8 mouse cellular contexts compared by ENCODE assay signal in the genomic region with DNA sequence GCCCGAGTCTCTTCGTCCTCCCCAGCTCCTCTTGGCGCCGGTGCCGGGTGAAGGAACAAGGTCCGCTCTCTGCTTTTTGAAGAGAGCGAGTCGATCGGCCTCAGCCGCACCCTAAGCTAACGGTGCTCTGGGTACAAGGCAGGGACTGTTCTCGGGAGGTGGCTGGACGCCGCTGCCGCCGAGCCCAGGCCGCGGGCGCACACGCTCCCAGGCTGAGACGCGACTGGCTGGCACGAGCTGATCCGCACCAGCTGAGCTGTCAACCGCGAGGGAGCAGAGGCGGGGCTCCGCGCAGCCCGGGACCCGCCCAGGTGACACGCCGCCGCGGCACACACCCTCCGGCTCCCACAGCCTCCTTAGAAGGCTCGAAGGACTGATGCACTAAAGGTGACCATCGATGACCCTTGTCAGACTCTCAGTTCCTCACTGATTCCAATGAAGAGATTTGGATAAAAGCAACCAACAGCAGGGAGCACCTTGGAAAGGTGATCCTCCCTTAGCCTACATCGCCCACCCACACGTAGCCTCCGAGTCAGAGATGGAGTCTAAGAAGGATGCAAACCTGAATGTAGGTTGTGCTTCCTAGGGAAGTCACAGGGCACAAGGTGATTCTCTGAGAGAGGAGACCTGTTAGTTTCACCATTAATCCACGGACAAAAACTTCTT. TPM values are rescaled to one million over a fixed set of nuclear protein-coding genes. Genes with fewer than 3 reads are reported as not detected.
DNase-seq lines count a peak whose midpoint lies in the region; ATAC-seq and TF ChIP-seq lines count a peak whose summit lies in the region.

No protein-coding gene starts in this region.

- peak; percentile 41; the same call in 1 of the 2 replicates for TF ChIP-seq POLR2A in brain, embryonic 14.5 days (IDR thresholded peaks at IDR 0.05; ENCODE audit: borderline replicate concordance, extremely low read depth, insufficient read depth, insufficient read length, poor library complexity, severe bottlenecking)
- TF ChIP-seq POLR2A in liver, adult 2 months (IDR thresholded peaks at IDR 0.05; ENCODE audit: extremely low read depth, insufficient read depth, low read length), result peak; percentile 85

- peak overlapping the region; percentile 85 for H3K4me2 ChIP-seq in heart, embryonic 11.5 days
- peak overlapping the region; percentile 93 for H3K4me2 ChIP-seq in kidney, embryonic 14.5 days (replicated peaks; ENCODE audit: low read depth, low read length)

- H3K9ac ChIP-seq in heart, embryonic 11.5 days (ENCODE audit: low read depth, low read length), result peak overlapping the region; percentile 82
- H3K9ac ChIP-seq in kidney, embryonic 14.5 days (ENCODE audit: low read depth, low read length), result peak overlapping the region; percentile 56
- peak overlapping the region; percentile 82 for H3K9ac ChIP-seq in liver, adult 2 months (ENCODE audit: low read depth, low read length)

- no peaks in the 10 kb centered on the region for H3K79me3 ChIP-seq in C2C12 (ENCODE audit: low read depth)

- H3K36me3 ChIP-seq in C2C12 (ENCODE audit: control insufficient read depth, insufficient read depth), result no peaks in the 10 kb centered on the region
- no peaks in the 10 kb centered on the region for H3K36me3 ChIP-seq in erythroblast, embryonic 14.5 days (ENCODE audit: control insufficient read depth)
- H3K36me3 ChIP-seq in heart, embryonic 11.5 days (ENCODE audit: control insufficient read depth, insufficient read depth, low read length), result no peaks in the 10 kb centered on the region
- H3K36me3 ChIP-seq in kidney, embryonic 14.5 days (ENCODE audit: control insufficient read depth, insufficient read depth, low read length), result no peaks in the 10 kb centered on the region
- H3K36me3 ChIP-seq in liver, adult 2 months (ENCODE audit: control insufficient read depth, insufficient read depth, low read length), result no peaks in the 10 kb centered on the region
- H3K36me3 ChIP-seq in splenic B cell, adult 2 months (ENCODE audit: control insufficient read depth, insufficient read depth, low read length, poor library complexity, severe bottlenecking), result no peaks in the 10 kb centered on the region

- H3K9me3 ChIP-seq in erythroblast, embryonic 14.5 days (ENCODE audit: control insufficient read depth, low read length), result no peaks in the 10 kb centered on the region
- H3K9me3 ChIP-seq in heart, embryonic 11.5 days (replicated peaks; ENCODE audit: control insufficient read depth, low read length), result no peaks in the 10 kb centered on the region
- no peaks in the 10 kb centered on the region for H3K9me3 ChIP-seq in kidney, embryonic 14.5 days (ENCODE audit: control insufficient read depth, low read length)

- ATAC-seq in heart, embryonic 11.5 days (replicated peaks; ENCODE audit: insufficient number of reproducible peaks, low FRiP score, low TSS enrichment), result peak; percentile 85
- peak; percentile 85 for ATAC-seq in kidney, embryonic 14.5 days (ENCODE audit: low FRiP score, low TSS enrichment)
- 0 out of 2 replicates have a peak, but pooled peaks have one; percentile 50 for ATAC-seq in monocyte, adult 5-6 weeks (replicated peaks; ENCODE audit: insufficient number of reproducible peaks, low FRiP score, low TSS enrichment, poor library complexity, severe bottlenecking)

- peak overlapping the region; percentile 71 for H3ac ChIP-seq in C2C12 (ENCODE audit: control insufficient read depth, insufficient read length, low read depth)

- DNase-seq in brain, embryonic 14.5 days (ENCODE audit: low read depth), result peak; percentile 82
- DNase-seq in liver, adult 2 months (ENCODE audit: extremely low read depth, low read depth, low spot score), result peak; percentile 86
- DNase-seq in splenic B cell, adult 2 months (ENCODE audit: low read depth, low spot score), result peak; percentile 57

- no peaks in the 10 kb centered on the region for H3K27me3 ChIP-seq in C2C12 (ENCODE audit: control insufficient read depth, insufficient read depth, insufficient read length)
- peaks cover 28% of the 10 kb centered on the region for H3K27me3 ChIP-seq in erythroblast, embryonic 14.5 days (ENCODE audit: control insufficient read depth)
- no peaks in the 10 kb centered on the region for H3K27me3 ChIP-seq in heart, embryonic 11.5 days (ENCODE audit: control insufficient read depth, insufficient read depth, low read length)
- peaks cover 21% of the 10 kb centered on the region for H3K27me3 ChIP-seq in kidney, embryonic 14.5 days (ENCODE audit: control insufficient read depth, insufficient read depth, low read length)
- no peaks in the 10 kb centered on the region for H3K27me3 ChIP-seq in liver, adult 2 months (ENCODE audit: control insufficient read depth, insufficient read depth, low read length)
- H3K27me3 ChIP-seq in splenic B cell, adult 2 months (ENCODE audit: control insufficient read depth, insufficient read depth, low read length, poor library complexity, severe bottlenecking), result no peaks in the 10 kb centered on the region

- 2% methylated on average over 42 of the region's 42 CpGs for WGBS in heart, embryonic 11.5 days (ENCODE audit: insufficient replicate concordance)
- 3% methylated on average over 42 of the region's 42 CpGs for WGBS in kidney, embryonic 14.5 days
- 3% methylated on average over 42 of the region's 42 CpGs for WGBS in liver, adult 2 months

- H3K4me3 ChIP-seq in C2C12 (ENCODE audit: insufficient read depth, poor library complexity, severe bottlenecking), result peak overlapping the region; percentile 34
- peak overlapping the region; percentile 52 for H3K4me3 ChIP-seq in erythroblast, embryonic 14.5 days (replicated peaks)
- H3K4me3 ChIP-seq in heart, embryonic 11.5 days (ENCODE audit: low read depth, low read length), result peak overlapping the region; percentile 78
- peak overlapping the region; percentile 49 for H3K4me3 ChIP-seq in kidney, embryonic 14.5 days (ENCODE audit: low read length)
- H3K4me3 ChIP-seq in liver, adult 2 months (ENCODE audit: insufficient read depth, low read depth, low read length), result peak overlapping the region; percentile 68

- TF ChIP-seq CTCF in C2C12 (IDR thresholded peaks at IDR 0.05; ENCODE audit: control insufficient read depth, insufficient read depth, insufficient read length), result no peak
- no peak for TF ChIP-seq CTCF in brain, embryonic 14.5 days (IDR thresholded peaks at IDR 0.05; ENCODE audit: borderline replicate concordance, extremely low read depth, insufficient read depth, insufficient read length)
- TF ChIP-seq CTCF in liver, adult 2 months (IDR thresholded peaks at IDR 0.05; ENCODE audit: low read depth, low read length), result no peak

- H3K4me1 ChIP-seq in erythroblast, embryonic 14.5 days (ENCODE audit: control insufficient read depth), result peaks cover 7% of the 10 kb centered on the region
- peaks cover 10% of the 10 kb centered on the region for H3K4me1 ChIP-seq in heart, embryonic 11.5 days (ENCODE audit: control insufficient read depth, insufficient read depth, low read length)
- 0 out of 2 replicates have a peak, but pooled peaks cover 6% of the 10 kb centered on the region for H3K4me1 ChIP-seq in kidney, embryonic 14.5 days (ENCODE audit: control insufficient read depth, insufficient read depth, low read length)
- peaks cover 9% of the 10 kb centered on the region for H3K4me1 ChIP-seq in liver, adult 2 months (ENCODE audit: control insufficient read depth, insufficient read depth, low read length)

- H3K27ac ChIP-seq in heart, embryonic 11.5 days (ENCODE audit: low read depth, low read length), result peak overlapping the region; percentile 88
- H3K27ac ChIP-seq in kidney, embryonic 14.5 days (ENCODE audit: low read depth, low read length), result no peak overlapping the region
- peak overlapping the region; percentile 70 for H3K27ac ChIP-seq in liver, adult 2 months (replicated peaks; ENCODE audit: insufficient read depth, low read depth, low read length)

- H3K79me2 ChIP-seq in C2C12 (ENCODE audit: control insufficient read depth, insufficient read depth), result no peaks in the 10 kb centered on the region
- H3K79me2 ChIP-seq in liver, adult 2 months (ENCODE audit: control insufficient read depth, insufficient read depth, low read length), result peaks cover 16% of the 10 kb centered on the region

TF ChIP-seq in C2C12, 6 proteins besides CTCF, POLR2A, EP300 and RAD21:
- TF ChIP-seq MAX (IDR thresholded peaks at IDR 0.05) (peak; percentile 63), CEBPB (IDR thresholded peaks at IDR 0.05; ENCODE audit: low read depth) (no peak)

RNA-seq across cellular contexts. Expression of gene Pde4dip, which starts 20.4 kb away (rescaled TPM):
- polyA plus RNA-seq in C2C12 (2012; fragmentation: generic; extraction: Trizol), result 26.4 TPM
- 44.3 and 69.0 TPM in 2 replicates for polyA plus RNA-seq in brain, embryonic 14.5 days (2012; rRNA removed)
- 0.01 TPM in 1 of 2 replicates, not detected in the other for polyA plus RNA-seq in erythroblast, embryonic 14.5 days (2012)
- polyA plus RNA-seq in heart, embryonic 11.5 days (2014; fragmentation: Nextera tagmentation; extraction: Ambion mirVana), result 69.8 and 76.7 TPM in 2 replicates
- polyA plus RNA-seq in kidney, embryonic 14.5 days (2014; fragmentation: Nextera tagmentation; extraction: Ambion mirVana), result 10.7 and 22.1 TPM in 2 replicates
- total RNA-seq in liver, adult 2 months (2014; rRNA removed), result 48.0 and 50.1 TPM in 2 replicates
- 24.0 and 26.4 TPM in 2 replicates for polyA plus RNA-seq in liver, adult 2 months (2012; rRNA removed)
- 16.0 to 25.4 TPM (median 16.5 TPM) in 3 replicates for total RNA-seq in monocyte, adult 5-6 weeks (2017)

RNA-seq across cellular contexts. Expression of gene Sec22b, which starts 32.8 kb away (rescaled TPM):
- 60.0 TPM for polyA plus RNA-seq in C2C12 (2012; fragmentation: generic; extraction: Trizol)
- polyA plus RNA-seq in brain, embryonic 14.5 days (2012; rRNA removed), result 51.2 and 53.4 TPM in 2 replicates
- polyA plus RNA-seq in erythroblast, embryonic 14.5 days (2012), result 2.4 and 4.3 TPM in 2 replicates
- 146 and 151 TPM in 2 replicates for polyA plus RNA-seq in heart, embryonic 11.5 days (2014; fragmentation: Nextera tagmentation; extraction: Ambion mirVana)
- polyA plus RNA-seq in kidney, embryonic 14.5 days (2014; fragmentation: Nextera tagmentation; extraction: Ambion mirVana), result 120 and 136 TPM in 2 replicates
- 35.3 and 36.2 TPM in 2 replicates for total RNA-seq in liver, adult 2 months (2014; rRNA removed)
- 24.6 and 26.3 TPM in 2 replicates for polyA plus RNA-seq in liver, adult 2 months (2012; rRNA removed)
- 37.7 to 62.2 TPM (median 46.2 TPM) in 3 replicates for total RNA-seq in monocyte, adult 5-6 weeks (2017)

Comparison
In these comparisons a context has a peak if more than half of its experiments do, and no peak if none do; other contexts are left out.
1. RNA of gene Pde4dip, which starts 20.4 kb away (polyA plus RNA-seq): 69.8 to 76.7 TPM in heart, embryonic 11.5 days, 44.3 to 69.0 TPM in brain, embryonic 14.5 days, 26.4 TPM in C2C12 (single experiment), 24.0 to 26.4 TPM in liver, adult 2 months and 10.7 to 22.1 TPM in kidney, embryonic 14.5 days; 0.01 TPM in erythroblast, embryonic 14.5 days; every median in the first group is over 10 times any median in the second.
2. Peak in every context shown above with its lines, with median percentiles within 50 percentile points of each other: H3K4me3 ChIP-seq, DNase-seq, ATAC-seq and H3K9ac ChIP-seq.